20 mouse cellular contexts compared by ENCODE assay signal in the genomic region with DNA sequence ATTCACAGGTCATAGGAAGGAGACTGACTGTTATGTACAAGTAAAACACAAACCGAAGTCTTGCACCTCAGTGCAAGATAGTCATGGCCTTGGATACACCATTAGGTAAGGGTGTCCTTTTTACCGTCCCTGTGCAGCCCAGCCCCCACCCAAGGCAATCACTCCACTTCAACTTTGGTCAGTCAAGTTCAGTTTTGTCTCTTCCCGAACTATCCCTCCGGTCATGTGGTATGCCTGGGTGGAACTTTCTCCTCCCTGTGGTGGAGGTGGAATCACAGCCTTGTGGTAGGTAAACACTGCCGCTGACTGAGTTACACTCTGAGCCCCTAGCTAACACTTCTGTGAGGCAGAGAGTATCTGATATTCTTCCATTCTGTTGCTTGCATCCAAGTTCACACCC. TPM values are rescaled to one million over a fixed set of nuclear protein-coding genes. Genes with fewer than 3 reads are reported as not detected.
DNase-seq lines count a peak whose midpoint lies in the region; ATAC-seq and TF ChIP-seq lines count a peak whose summit lies in the region.
"Had no signal": no experiment of that assay in that cellular context is flagged by ENCODE, and none has a peak within 500 bp of the region (broad histone marks: within the 10 kb centered on the region; RNA-seq: fewer than 3 reads in every experiment).

No protein-coding gene starts in this region.

- no peaks in the 10 kb centered on the region for H3K27me3 ChIP-seq in kidney, adult 2 months (replicated peaks; ENCODE audit: control insufficient read depth, insufficient read depth, low read length)
- H3K27me3 ChIP-seq in liver, postnatal 0 days (ENCODE audit: insufficient read depth, low read length): no peaks in the 10 kb centered on the region
- no peaks in the 10 kb centered on the region; the same call in 1 of the 2 replicates for H3K27me3 ChIP-seq in midbrain, postnatal 0 days (ENCODE audit: insufficient read depth, low read length)
- H3K27me3 ChIP-seq: intestine, embryonic 15.5 days; Patski had no signal

- no peaks in the 10 kb centered on the region; the same call in none of the 2 replicates for H3K4me1 ChIP-seq in kidney, adult 2 months (ENCODE audit: control insufficient read depth, insufficient read depth, low read length)
- peaks cover 18% of the 10 kb centered on the region for H3K4me1 ChIP-seq in liver, postnatal 0 days (ENCODE audit: insufficient read depth)
- no peaks in the 10 kb centered on the region; the same call in 1 of the 2 replicates for H3K4me1 ChIP-seq in midbrain, postnatal 0 days (ENCODE audit: insufficient read depth, low read length)

- no peaks in the 10 kb centered on the region for H3K9me3 ChIP-seq in liver, postnatal 0 days (ENCODE audit: low read length)
- no peaks in the 10 kb centered on the region for H3K9me3 ChIP-seq in midbrain, postnatal 0 days (ENCODE audit: low read length)
- H3K9me3 ChIP-seq: embryonic facial prominence, embryonic 12.5 days; hindbrain, embryonic 10.5 days; intestine, embryonic 15.5 days; midbrain, embryonic 12.5 days had no signal

- no peak overlapping the region for H3K27ac ChIP-seq in kidney, adult 2 months (ENCODE audit: insufficient read depth, low read depth, low read length)
- no peak overlapping the region for H3K27ac ChIP-seq in liver, postnatal 0 days (ENCODE audit: low read depth)
- H3K27ac ChIP-seq in midbrain, postnatal 0 days (ENCODE audit: low read depth, low read length): no peak overlapping the region
- H3K27ac ChIP-seq: embryonic facial prominence, embryonic 12.5 days; heart, adult 2 months; intestine, embryonic 15.5 days; midbrain, embryonic 12.5 days had no signal

- H3K4me2 ChIP-seq in liver, postnatal 0 days (ENCODE audit: low read depth, low read length): no peak overlapping the region
- H3K4me2 ChIP-seq in midbrain, postnatal 0 days (ENCODE audit: low read depth, low read length, poor library complexity, severe bottlenecking): no peak overlapping the region

- no peaks in the 10 kb centered on the region for H3K36me3 ChIP-seq in kidney, adult 2 months (ENCODE audit: control insufficient read depth, insufficient read depth, low read length)
- H3K36me3 ChIP-seq in liver, postnatal 0 days (replicated peaks; ENCODE audit: insufficient read depth, low read length): no peaks in the 10 kb centered on the region
- no peaks in the 10 kb centered on the region for H3K36me3 ChIP-seq in midbrain, postnatal 0 days (ENCODE audit: insufficient read depth, low read length)
- H3K36me3 ChIP-seq: embryonic facial prominence, embryonic 12.5 days; hindbrain, embryonic 10.5 days; intestine, embryonic 15.5 days; midbrain, embryonic 12.5 days had no signal

- WGBS in kidney, adult 2 months: 72% methylated on average over 5 of the region's 5 CpGs
- WGBS in liver, postnatal 0 days (ENCODE audit: insufficient replicate concordance): 62% methylated on average over 5 of the region's 5 CpGs
- WGBS in midbrain, postnatal 0 days: 83% methylated on average over 5 of the region's 5 CpGs

- 0 out of 2 replicates have a peak, but pooled peaks have one; percentile 13 for TF ChIP-seq CTCF in kidney, adult 2 months (conservative IDR thresholded peaks at IDR 0.05; ENCODE audit: insufficient read depth, insufficient read length, low read depth, low read length)
- peak; percentile 20; the same call in 1 of the 2 replicates for TF ChIP-seq CTCF in liver, postnatal 0 days (IDR thresholded peaks at IDR 0.05; ENCODE audit: low read depth)
- no peak for TF ChIP-seq CTCF in midbrain, postnatal 0 days (IDR thresholded peaks at IDR 0.05)

- TF ChIP-seq POLR2A in kidney, adult 2 months (IDR thresholded peaks at IDR 0.05; ENCODE audit: low read depth, low read length): no peak

- no peak overlapping the region for H3K9ac ChIP-seq in liver, postnatal 0 days (replicated peaks)
- no peak overlapping the region for H3K9ac ChIP-seq in midbrain, postnatal 0 days (replicated peaks; ENCODE audit: low read length, poor library complexity, severe bottlenecking)
- H3K9ac ChIP-seq: embryonic facial prominence, embryonic 12.5 days; forebrain, postnatal 0 days; intestine, embryonic 15.5 days; midbrain, embryonic 12.5 days had no signal

- no peak for TF ChIP-seq EP300 in liver, postnatal 0 days (IDR thresholded peaks at IDR 0.05; ENCODE audit: low read depth)

- no peak for ATAC-seq in liver, postnatal 0 days
- no peak for ATAC-seq in midbrain, postnatal 0 days (ENCODE audit: low FRiP score)
- ATAC-seq: activated CD4-positive, CD25-positive, alpha-beta regulatory T cell, adult 4 months; forebrain, postnatal 0 days; hindbrain, embryonic 16.5 days; Patski had no signal

- DNase-seq in cerebellum, adult 11-12 months: peak; percentile 22
- DNase-seq in cerebellum, postnatal 4 days (ENCODE audit: low spot score in 2 of 2): no peak
- no peak for DNase-seq in kidney, adult 2 months
- DNase-seq in kidney, adult 9 months: no peak
- DNase-seq in ZHBTc4 (ENCODE audit: low read depth, low spot score): peak; percentile 62
- peak; percentile 21 for DNase-seq in liver, postnatal 0 days
- no peak for DNase-seq in adrenal gland, postnatal 36 days
- no peak for DNase-seq in midbrain, postnatal 0 days (ENCODE audit: low spot score)
- DNase-seq: forebrain, postnatal 0 days; gastrocnemius, postnatal 25 days; lung, adult 18-20 months; lung, postnatal 14 days had no signal

- no peak overlapping the region for H3K4me3 ChIP-seq in kidney, adult 2 months (ENCODE audit: insufficient read depth, low read depth, low read length)
- H3K4me3 ChIP-seq in liver, postnatal 0 days (ENCODE audit: low read depth, low read length): no peak overlapping the region
- H3K4me3 ChIP-seq in midbrain, postnatal 0 days (ENCODE audit: low read depth, low read length): no peak overlapping the region
- H3K4me3 ChIP-seq: midbrain, embryonic 12.5 days had no signal

RNA-seq across cellular contexts. Expression of gene Rybp, which starts 1.8 kb away (rescaled TPM):
- polyA plus RNA-seq in kidney, adult 2 months (2012; rRNA removed): 19.4 and 23.0 TPM in 2 replicates
- polyA plus RNA-seq in liver, postnatal 0 days (2015; fragmentation: Nextera tagmentation; extraction: Ambion mirVana): 5.8 and 6.7 TPM in 2 replicates
- 10 to 100 TPM; 28.2 to 32.8 TPM for total RNA-seq in adrenal gland, postnatal 36 days (2021)
- total RNA-seq in midbrain, postnatal 0 days (2014; rRNA removed): 36.0 and 42.1 TPM in 2 replicates
- polyA plus RNA-seq in midbrain, postnatal 0 days (2015; fragmentation: Nextera tagmentation; extraction: Ambion mirVana): 20.9 and 29.6 TPM in 2 replicates

Comparison
In these comparisons a context has a peak if more than half of its experiments do, and no peak if none do; other contexts are left out.
1. DNase-seq: peak in cerebellum, adult 11-12 months (single experiment), ZHBTc4 (single experiment) and liver, postnatal 0 days (single experiment); none in cerebellum, postnatal 4 days (0 of 2), kidney, adult 2 months (single experiment), kidney, adult 9 months (single experiment), adrenal gland, postnatal 36 days (0 of 2) and midbrain, postnatal 0 days (single experiment).